Mouse (Mus musculus): ENCODE results near the gene Cldn34b4. TPM values are rescaled to one million over a fixed set of nuclear protein-coding genes. Genes with fewer than 3 reads are reported as not detected.

The Cldn34b4 gene
- not detected in 2 replicates for total RNA-seq (2021)
- long read RNA-seq, experiment 1, result 0 reads
- long read RNA-seq, experiment 2, result 0 reads

DNA sequence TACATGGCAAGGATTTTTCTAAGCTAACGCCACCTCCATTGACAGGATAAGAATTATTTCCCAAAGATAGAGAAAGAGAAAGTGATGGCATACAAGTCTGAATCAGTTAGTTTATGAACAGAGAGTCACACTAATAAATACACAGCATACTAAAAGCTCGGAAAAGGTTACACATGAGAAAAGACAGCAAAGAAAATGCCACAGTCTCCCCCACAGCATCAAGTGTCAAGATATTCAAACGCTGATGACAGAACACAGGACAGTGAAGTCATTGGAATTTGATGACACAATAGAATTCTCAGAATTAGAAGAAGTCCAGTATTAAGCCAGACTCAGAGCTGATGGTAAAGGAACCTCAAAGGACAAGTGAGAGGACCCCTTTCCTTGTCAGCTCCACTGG lies at the start of gene Cldn34b4:
TSS of gene Cldn34b4 (plus strand) at position 301 of the 400 bp plus-strand sequence.
- no peak for DNase-seq

Other genes with a start within 250 kb of the Cldn34b4 start
- gene Cldn34b3, start 129.0 kb upstream of the Cldn34b4 start, total RNA-seq (2021), result not detected in 2 replicates
- gene Cldn34d, start 209.6 kb downstream of the Cldn34b4 start, total RNA-seq (2021), result not detected in 2 replicates